Mouse (Mus musculus) cerebellum, adult 2 months (tissue): ENCODE results near the gene Tmem109.

Experiments used
- CTCF ChIP-seq: fragments of 200-500 bp; IDR thresholded peaks from 2 replicates; pipeline ENCODE4 v1.5.1; 2011; ENCODE audit warnings: low read depth, mild to moderate bottlenecking, control low read depth, low read length, moderate library complexity, borderline replicate concordance; ENCODE audit not compliant: insufficient read depth
- POLR2A ChIP-seq: fragments of 200-500 bp; IDR thresholded peaks from 2 replicates; pipeline ENCODE4 v1.6.1; 2011; ENCODE audit warnings: low read length, control low read depth, borderline replicate concordance; ENCODE audit not compliant: insufficient read depth

- TF ChIP-seq CTCF (no peak), POLR2A (no peak)
Observed at GRCm38 (mm10) chr19:10897491-10897890, 15.7 kb upstream of the Tmem109 start.
